Mouse (Mus musculus): ENCODE data around the gene Ppm1h. TPM values are rescaled to one million over a fixed set of nuclear protein-coding genes. Genes with fewer than 3 reads are reported as not detected.
A peak's percentile ranks its signal among the peaks of the same experiment; 100 is the strongest.

Gene Ppm1h
- polyA plus RNA-seq, 1 experiment from 2014 or later: 8.8 TPM

GRCm38 (mm10) chr10:122672044-122672443, 6.5 kb upstream of the Ppm1h start:
- Histone ChIP-seq H3K4me2 (ENCODE audit: low read length) (no peak overlapping the region), H3K27me3 (replicated peaks; ENCODE audit: control insufficient read depth, insufficient read depth, low read length) (no peaks in the 10 kb centered on the region), H3K36me3 (ENCODE audit: control insufficient read depth, insufficient read depth, low read length) (no peaks in the 10 kb centered on the region), H3K9ac (ENCODE audit: low read length) (no peak overlapping the region), H3K9me3 (replicated peaks; ENCODE audit: control insufficient read depth, low read length) (no peaks in the 10 kb centered on the region), H3K27ac (ENCODE audit: low read depth, low read length) (no peak overlapping the region), H3K4me3 (ENCODE audit: low read depth, low read length) (no peak overlapping the region), H3K4me1 (ENCODE audit: control insufficient read depth, insufficient read depth, low read length) (no peaks in the 10 kb centered on the region)
- ATAC-seq: no peak
- whole genome bisulfite sequencing: 88% methylated on average over 4 of the region's 4 CpGs
- no peak for DNase-seq (ENCODE audit: low spot score)

- ATAC-seq (no peak), DNase-seq (ENCODE audit: low spot score) (peak; percentile 20)
- Histone ChIP-seq H3K27ac (ENCODE audit: low read depth, low read length) (peak overlapping the region; percentile 79), H3K27me3 (replicated peaks; ENCODE audit: control insufficient read depth, insufficient read depth, low read length) (no peaks in the 10 kb centered on the region; the same call in 1 of the 2 replicates), H3K4me1 (ENCODE audit: control insufficient read depth, insufficient read depth, low read length) (peaks cover 6% of the 10 kb centered on the region; the same call in 1 of the 2 replicates), H3K4me2 (ENCODE audit: low read length) (peak overlapping the region; percentile 90), H3K36me3 (ENCODE audit: control insufficient read depth, insufficient read depth, low read length) (no peaks in the 10 kb centered on the region), H3K9me3 (replicated peaks; ENCODE audit: control insufficient read depth, low read length) (no peaks in the 10 kb centered on the region), H3K4me3 (ENCODE audit: low read depth, low read length) (peak overlapping the region; percentile 77), H3K9ac (ENCODE audit: low read length) (peak overlapping the region; percentile 68)
- WGBS: under 1% methylated on average over 33 of the region's 33 CpGs
These were observed 979 bp downstream of the Ppm1h start for GRCm38 (mm10) chr10:122679437-122680045.

DNA sequence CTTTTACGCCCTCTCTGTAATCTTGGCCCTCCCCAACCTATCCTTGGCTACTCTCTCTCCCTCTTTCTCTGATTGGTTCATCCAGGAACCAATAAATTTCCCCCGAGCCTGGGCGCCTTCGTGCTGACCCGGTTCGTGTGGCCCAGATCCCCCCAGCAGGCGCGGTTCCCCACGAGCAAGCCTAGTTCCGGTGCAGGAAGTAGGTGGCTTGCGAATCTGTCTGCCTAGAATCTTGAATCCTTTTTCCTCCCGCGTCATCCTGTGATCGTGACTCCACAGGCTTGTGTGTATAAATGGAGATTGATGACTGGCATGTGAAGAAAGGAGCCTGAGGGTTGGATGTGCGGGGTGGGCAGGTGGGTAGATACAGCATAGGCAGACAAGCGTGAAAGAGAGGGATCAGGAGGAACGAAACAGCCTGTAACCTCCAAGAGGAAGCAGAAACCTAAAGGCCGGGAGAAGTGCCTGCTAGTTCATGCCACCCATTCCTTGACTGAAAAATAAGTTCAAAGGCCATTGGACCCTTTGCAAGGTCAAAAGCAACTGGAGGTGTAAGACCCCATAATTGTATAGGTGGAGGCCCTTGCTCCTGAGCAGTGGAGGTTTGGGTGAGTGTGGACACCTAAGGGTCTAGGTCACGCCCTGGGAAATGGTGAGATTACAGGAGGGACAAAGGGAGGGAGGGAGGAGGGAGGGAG, 2.0 kb downstream of the Ppm1h start:
- Histone ChIP-seq H3K27ac (ENCODE audit: low read depth, low read length) (no peak overlapping the region), H3K4me2 (ENCODE audit: low read length) (peak overlapping the region; percentile 90), H3K4me3 (ENCODE audit: low read depth, low read length) (peak overlapping the region; percentile 77), H3K36me3 (ENCODE audit: control insufficient read depth, insufficient read depth, low read length) (no peaks in the 10 kb centered on the region), H3K4me1 (ENCODE audit: control insufficient read depth, insufficient read depth, low read length) (peaks cover 6% of the 10 kb centered on the region; the same call in 1 of the 2 replicates), H3K9ac (ENCODE audit: low read length) (peak overlapping the region; percentile 68), H3K27me3 (replicated peaks; ENCODE audit: control insufficient read depth, insufficient read depth, low read length) (no peaks in the 10 kb centered on the region; the same call in 1 of the 2 replicates), H3K9me3 (replicated peaks; ENCODE audit: control insufficient read depth, low read length) (no peaks in the 10 kb centered on the region)
- 3% methylated on average over 19 of the region's 19 CpGs for WGBS
- DNase-seq (ENCODE audit: low spot score) (peak; percentile 59), ATAC-seq (0 out of 2 replicates have a peak, but pooled peaks have one; percentile 21)

- no peak overlapping the region for H3K27ac ChIP-seq (ENCODE audit: low read depth, low read length)
- peaks cover 6% of the 10 kb centered on the region; the same call in 1 of the 2 replicates for H3K4me1 ChIP-seq (ENCODE audit: control insufficient read depth, insufficient read depth, low read length)
- no peak for DNase-seq (ENCODE audit: low spot score)
- H3K36me3 ChIP-seq (ENCODE audit: control insufficient read depth, insufficient read depth, low read length): no peaks in the 10 kb centered on the region
- no peak overlapping the region for H3K4me3 ChIP-seq (ENCODE audit: low read depth, low read length)
- no peaks in the 10 kb centered on the region for H3K9me3 ChIP-seq (replicated peaks; ENCODE audit: control insufficient read depth, low read length)
- no peaks in the 10 kb centered on the region; the same call in 1 of the 2 replicates for H3K27me3 ChIP-seq (replicated peaks; ENCODE audit: control insufficient read depth, insufficient read depth, low read length)
- 29% methylated on average over 4 of the region's 4 CpGs for WGBS
- ATAC-seq: no peak
- H3K9ac ChIP-seq (ENCODE audit: low read length): no peak overlapping the region
- no peak overlapping the region for H3K4me2 ChIP-seq (ENCODE audit: low read length)
These were observed 2.5 kb downstream of the Ppm1h start for GRCm38 (mm10) chr10:122681085-122681408.

GRCm38 (mm10) chr10:122683819-122684330, 5.3 kb downstream of the Ppm1h start:
- no peaks in the 10 kb centered on the region for H3K9me3 ChIP-seq (replicated peaks; ENCODE audit: control insufficient read depth, low read length)
- DNase-seq (ENCODE audit: low spot score): no peak
- no peak overlapping the region for H3K4me2 ChIP-seq (ENCODE audit: low read length)
- no peak overlapping the region for H3K27ac ChIP-seq (ENCODE audit: low read depth, low read length)
- no peak overlapping the region for H3K4me3 ChIP-seq (ENCODE audit: low read depth, low read length)
- 82% methylated on average over 5 of the region's 5 CpGs for WGBS
- ATAC-seq: no peak
- no peaks in the 10 kb centered on the region; the same call in 1 of the 2 replicates for H3K27me3 ChIP-seq (replicated peaks; ENCODE audit: control insufficient read depth, insufficient read depth, low read length)
- no peak overlapping the region for H3K9ac ChIP-seq (ENCODE audit: low read length)
- H3K36me3 ChIP-seq (ENCODE audit: control insufficient read depth, insufficient read depth, low read length): no peaks in the 10 kb centered on the region
- peaks cover 6% of the 10 kb centered on the region; the same call in 1 of the 2 replicates for H3K4me1 ChIP-seq (ENCODE audit: control insufficient read depth, insufficient read depth, low read length)

DNA sequence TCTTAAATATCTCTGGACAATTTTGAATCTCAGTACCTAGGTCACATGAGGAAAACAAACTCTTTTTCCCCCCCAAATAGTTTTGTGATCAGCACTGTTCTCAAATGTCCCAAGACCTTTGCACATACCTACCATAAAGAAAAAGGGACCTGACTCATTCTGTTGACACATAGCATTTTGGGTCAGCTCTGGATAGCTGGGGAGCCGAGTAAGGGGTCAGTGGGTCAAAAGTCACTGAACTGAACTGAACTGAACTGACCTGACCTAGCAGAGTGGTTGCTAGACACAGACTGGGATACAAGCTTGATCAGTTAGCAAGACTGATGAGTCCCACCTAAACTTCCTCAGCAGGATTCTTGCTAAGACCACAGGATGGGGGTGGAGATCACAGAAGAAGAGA, 6.7 kb downstream of the Ppm1h start:
- ATAC-seq: no peak
- Histone ChIP-seq H3K4me1 (ENCODE audit: control insufficient read depth, insufficient read depth, low read length) (0 out of 2 replicates have a peak, but pooled peaks cover 3% of the 10 kb centered on the region), H3K4me2 (ENCODE audit: low read length) (no peak overlapping the region), H3K9ac (ENCODE audit: low read length) (no peak overlapping the region), H3K36me3 (ENCODE audit: control insufficient read depth, insufficient read depth, low read length) (no peaks in the 10 kb centered on the region), H3K27ac (ENCODE audit: low read depth, low read length) (no peak overlapping the region), H3K4me3 (ENCODE audit: low read depth, low read length) (no peak overlapping the region), H3K9me3 (replicated peaks; ENCODE audit: control insufficient read depth, low read length) (no peaks in the 10 kb centered on the region), H3K27me3 (replicated peaks; ENCODE audit: control insufficient read depth, insufficient read depth, low read length) (no peaks in the 10 kb centered on the region; the same call in 1 of the 2 replicates)
- WGBS: 79% methylated on average over 1 of the region's 1 CpGs
- no peak for DNase-seq (ENCODE audit: low spot score)

- Histone ChIP-seq H3K27me3 (replicated peaks; ENCODE audit: control insufficient read depth, insufficient read depth, low read length) (no peaks in the 10 kb centered on the region; the same call in 1 of the 2 replicates), H3K27ac (ENCODE audit: low read depth, low read length) (no peak overlapping the region), H3K4me3 (ENCODE audit: low read depth, low read length) (no peak overlapping the region), H3K36me3 (ENCODE audit: control insufficient read depth, insufficient read depth, low read length) (no peaks in the 10 kb centered on the region), H3K9me3 (replicated peaks; ENCODE audit: control insufficient read depth, low read length) (no peaks in the 10 kb centered on the region), H3K9ac (ENCODE audit: low read length) (no peak overlapping the region), H3K4me2 (ENCODE audit: low read length) (no peak overlapping the region), H3K4me1 (ENCODE audit: control insufficient read depth, insufficient read depth, low read length) (no peaks in the 10 kb centered on the region)
- DNase-seq (ENCODE audit: low spot score) (no peak), ATAC-seq (no peak)
- 86% methylated on average over 19 of the region's 19 CpGs for WGBS
These were observed 7.4 kb downstream of the Ppm1h start for GRCm38 (mm10) chr10:122685836-122686531.

DNA sequence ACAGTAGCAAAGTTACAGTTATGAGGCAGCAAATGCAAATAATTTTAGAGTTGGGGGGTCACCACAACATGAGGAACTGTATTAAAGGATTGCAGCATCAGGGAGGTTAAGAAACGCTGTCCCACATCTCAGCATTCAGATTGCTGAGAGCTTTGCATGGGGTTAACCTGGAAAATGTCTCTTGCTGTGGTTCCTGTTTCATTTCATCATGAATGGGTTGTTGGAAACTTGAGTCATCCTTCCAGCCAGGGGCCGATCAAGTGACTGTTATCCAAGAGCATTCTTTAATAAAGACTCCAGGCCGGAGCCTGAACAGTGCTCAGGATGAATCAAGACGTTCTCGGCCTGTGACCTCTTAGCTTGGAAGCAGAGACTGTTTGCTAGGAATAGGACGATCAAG, 12.1 kb downstream of the Ppm1h start:
- H3K4me3 ChIP-seq (ENCODE audit: low read depth, low read length): no peak overlapping the region
- WGBS: 90% methylated on average over 6 of the region's 6 CpGs
- H3K27ac ChIP-seq (ENCODE audit: low read depth, low read length): no peak overlapping the region
- no peaks in the 10 kb centered on the region for H3K9me3 ChIP-seq (replicated peaks; ENCODE audit: control insufficient read depth, low read length)
- no peak overlapping the region for H3K9ac ChIP-seq (ENCODE audit: low read length)
- DNase-seq (ENCODE audit: low spot score) (no peak), ATAC-seq (no peak)
- H3K4me2 ChIP-seq (ENCODE audit: low read length): no peak overlapping the region
- H3K36me3 ChIP-seq (ENCODE audit: control insufficient read depth, insufficient read depth, low read length): no peaks in the 10 kb centered on the region
- no peaks in the 10 kb centered on the region for H3K27me3 ChIP-seq (replicated peaks; ENCODE audit: control insufficient read depth, insufficient read depth, low read length)
- H3K4me1 ChIP-seq (ENCODE audit: control insufficient read depth, insufficient read depth, low read length): no peaks in the 10 kb centered on the region; the same call in 1 of the 2 replicates
